Mouse (Mus musculus) lung, postnatal 36 days (tissue): ENCODE measurements around the gene 9230102O04Rik.

Experiments used
- DNase-seq: peaks from one replicate; pipeline ENCODE4 v3.0.0; 2022; ENCODE audit warnings: mixed read lengths

Gene 9230102O04Rik

DNA sequence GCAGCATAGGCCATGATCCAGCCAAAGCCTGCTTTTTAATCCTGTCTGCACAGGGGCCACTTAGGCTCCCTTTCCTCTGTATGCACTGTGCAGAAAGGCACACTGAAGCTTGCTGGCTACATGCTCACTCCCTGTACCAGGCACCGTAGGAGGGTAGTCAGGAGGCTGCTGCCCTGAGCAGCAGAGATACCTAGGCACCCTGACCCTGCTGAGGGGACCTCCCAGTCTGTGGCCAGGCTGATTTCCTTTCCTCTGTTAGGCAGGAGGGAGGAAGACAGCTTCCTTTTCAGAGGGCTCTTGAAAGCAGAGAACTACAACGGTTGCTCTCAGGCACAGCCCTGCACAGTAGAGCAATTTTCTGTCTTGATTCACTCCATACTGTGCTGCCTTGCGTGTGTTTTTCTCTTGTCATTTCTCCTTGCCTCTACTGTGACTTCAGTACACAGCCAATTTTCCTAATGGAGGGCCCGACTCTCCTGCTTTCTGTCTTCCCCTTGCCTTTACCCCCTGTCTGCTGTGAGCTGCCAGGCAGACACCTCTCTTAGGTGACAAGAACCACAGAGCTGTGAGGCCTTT, 18.1 kb downstream of the 9230102O04Rik start:
- DNase-seq = no peak

DNA sequence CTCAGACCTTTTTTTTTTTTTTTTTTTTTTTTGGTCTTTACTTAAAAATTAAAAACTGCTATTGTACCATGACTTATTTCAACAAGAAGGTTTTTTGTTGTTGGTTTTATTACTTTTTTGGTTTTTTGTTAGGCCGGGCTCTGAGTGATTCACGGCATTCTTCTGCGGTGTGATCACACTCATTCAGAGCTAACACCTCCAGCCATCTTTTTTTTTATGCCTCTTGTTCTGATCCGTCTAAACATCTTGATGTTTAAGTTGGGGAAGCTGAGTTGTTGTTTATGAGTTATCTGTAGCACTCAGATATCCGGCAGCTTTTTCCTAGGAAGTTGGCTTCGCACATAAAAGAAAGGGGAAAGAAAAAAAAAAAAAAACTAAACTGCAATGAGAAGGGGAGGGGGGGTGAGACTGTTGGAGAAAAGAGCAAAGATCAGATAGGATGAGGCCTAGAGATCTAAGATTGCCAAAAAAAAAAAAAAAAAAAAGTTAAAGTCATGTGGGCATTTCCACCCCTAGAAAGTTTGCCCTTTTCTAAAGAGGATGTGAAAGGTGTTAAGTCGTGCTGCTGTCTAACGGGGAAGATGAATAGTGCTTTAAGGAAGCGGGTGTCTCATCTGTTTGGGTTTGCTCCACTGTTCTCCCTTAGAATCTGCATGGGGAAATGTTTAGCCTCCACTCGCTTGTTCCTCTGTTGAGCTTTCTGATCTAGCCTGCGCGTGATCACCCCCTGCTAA, 22.1 kb downstream of the 9230102O04Rik start:
- no peak for DNase-seq

DNA sequence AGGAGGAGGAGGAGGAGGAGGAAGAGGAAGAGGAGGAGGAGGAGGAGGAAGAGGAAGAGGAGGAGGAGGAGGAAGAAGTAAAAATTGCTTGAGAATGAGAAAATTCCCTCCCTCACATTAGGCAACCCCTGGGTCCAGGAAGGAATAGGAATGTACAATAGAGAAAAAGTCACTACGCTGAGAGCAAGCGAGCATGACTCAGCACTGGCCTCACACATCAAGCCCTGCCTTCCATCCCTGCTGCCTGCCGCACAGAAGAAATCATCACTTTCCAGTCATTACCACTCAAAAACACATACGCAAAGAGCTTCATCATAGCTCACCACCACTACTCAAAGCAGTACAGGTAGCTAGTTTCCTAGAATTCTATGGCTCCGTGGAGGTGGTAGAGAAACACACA, 28.6 kb downstream of the 9230102O04Rik start:
- no peak for DNase-seq

DNA sequence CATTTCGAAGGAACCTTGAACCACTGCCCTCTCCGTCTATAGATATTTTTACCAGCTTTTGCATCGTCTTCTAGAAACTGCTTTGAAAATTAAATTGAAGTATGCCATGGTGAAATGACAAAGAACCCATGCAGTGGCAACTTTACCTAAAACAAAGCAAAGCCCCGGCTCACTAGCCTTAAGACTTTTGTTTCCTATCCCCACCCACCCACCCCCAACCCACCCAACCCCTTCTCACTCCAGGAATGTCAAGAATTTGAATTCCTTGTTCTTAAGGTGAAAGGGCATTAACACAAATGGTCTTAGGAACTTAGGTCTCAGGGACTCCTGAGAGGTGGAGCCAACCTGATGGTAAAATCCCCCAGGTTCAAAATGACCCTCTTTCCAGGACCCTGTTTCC, 33.5 kb downstream of the 9230102O04Rik start:
- no peak for DNase-seq

DNA sequence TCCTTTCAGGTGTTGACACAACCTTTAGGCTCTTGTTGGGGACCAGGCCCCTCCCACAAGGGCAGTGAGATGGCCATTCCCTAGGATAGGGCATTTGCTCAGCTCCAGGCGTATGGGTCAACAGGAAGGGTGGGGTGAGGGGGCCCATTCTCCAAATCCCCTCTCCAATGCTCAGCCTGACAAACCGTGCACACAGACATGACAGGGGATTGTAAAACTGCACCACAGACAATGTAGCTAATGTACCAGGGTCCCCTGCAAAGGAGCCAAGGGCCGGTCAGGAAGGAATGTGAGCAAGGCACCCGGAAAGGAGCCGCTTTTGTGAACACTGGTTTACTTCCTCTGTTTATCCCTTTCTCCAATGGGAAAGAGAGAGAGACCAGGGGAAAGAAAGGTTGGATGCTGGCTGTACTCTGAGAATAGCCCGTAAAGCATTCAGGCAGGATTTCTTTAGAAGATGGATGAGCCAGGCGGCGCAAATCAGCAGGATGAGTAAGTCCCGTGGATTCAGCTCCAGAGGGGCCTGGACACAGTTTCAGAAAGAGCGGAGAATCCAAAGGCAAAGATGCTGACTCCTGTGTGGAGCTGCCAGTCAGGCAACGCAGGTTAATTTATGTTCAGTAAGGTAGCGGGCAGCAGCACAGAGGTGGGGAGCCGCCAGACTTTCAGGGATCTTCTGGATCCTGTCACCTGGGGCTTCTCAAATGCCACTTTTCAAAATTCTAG, 36.3 kb downstream of the 9230102O04Rik start:
- DNase-seq = no peak

DNA sequence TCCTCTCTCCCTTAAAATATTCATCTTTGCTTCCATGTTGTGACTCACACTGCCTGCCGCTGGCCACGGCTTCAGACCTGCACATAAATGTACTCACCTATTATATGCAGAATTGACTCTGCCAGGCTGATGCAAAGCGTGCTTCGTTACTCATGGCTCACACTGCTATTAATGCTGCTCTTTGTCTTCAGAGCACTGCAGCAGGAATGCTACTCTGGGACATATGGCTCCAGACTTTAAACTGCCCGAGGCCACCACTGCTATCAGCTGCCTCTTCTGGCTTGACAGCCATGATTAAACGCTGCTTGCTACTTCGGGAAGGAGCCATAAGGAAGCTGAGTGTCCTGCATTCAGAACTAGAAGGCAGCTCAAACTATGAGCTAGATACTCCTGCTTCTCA, 54.1 kb downstream of the 9230102O04Rik start:
- DNase-seq = no peak

DNA sequence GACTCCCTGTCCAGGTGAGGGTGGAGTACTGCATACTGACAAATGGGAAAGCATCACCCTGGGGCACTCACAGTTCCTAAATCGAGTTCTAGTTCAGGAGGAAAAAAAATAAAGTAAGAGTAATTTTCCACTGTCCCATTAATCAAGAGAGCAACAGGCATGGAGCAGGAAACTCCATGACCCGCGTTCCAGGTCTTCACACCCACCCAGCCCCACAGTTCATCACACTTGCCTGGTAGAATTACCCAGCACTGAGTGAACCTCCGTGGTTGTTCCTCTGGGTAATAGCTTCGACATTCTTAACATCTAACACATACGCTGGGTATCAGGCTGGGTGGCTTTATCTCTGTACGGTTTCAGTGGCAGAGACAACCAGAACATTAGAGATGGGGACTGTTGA, 55.6 kb downstream of the 9230102O04Rik start:
- DNase-seq = no peak
